Mouse (Mus musculus) intestine, embryonic 15.5 days (tissue): ENCODE data around the gene Cnn3. TPM values are rescaled to one million over a fixed set of nuclear protein-coding genes. Genes with fewer than 3 reads are reported as not detected.

Experiments
- ATAC-seq: fragments of 200-750 bp; cut with Nextera tagmentation; 2 replicates; pipeline ENCODE4 v1.8.0; 2017; ENCODE audit warnings: moderate TSS enrichment, moderate library complexity
- H3K27ac ChIP-seq: fragments of 300-500 bp; sonication (generic); 2 replicates; pipeline ENCODE4 v1.5.1; 2015; ENCODE audit warnings: mild to moderate bottlenecking, inconsistent platforms
- H3K27me3 ChIP-seq: fragments of 300-500 bp; sonication (generic); replicated peaks from 2 replicates; pipeline ENCODE4 v1.6.1; 2015; ENCODE audit warnings: inconsistent platforms
- H3K36me3 ChIP-seq: fragments of 300-500 bp; sonication (generic); 2 replicates; pipeline ENCODE4 v1.6.1; 2015; ENCODE audit warnings: inconsistent platforms
- H3K4me1 ChIP-seq: fragments of 300-500 bp; sonication (generic); replicated peaks from 2 replicates; pipeline ENCODE4 v1.6.1; 2015; ENCODE audit warnings: inconsistent platforms
- H3K4me2 ChIP-seq: fragments of 300-500 bp; sonication (generic); replicated peaks from 2 replicates; pipeline ENCODE4 v1.6.1; 2015; ENCODE audit warnings: mild to moderate bottlenecking, inconsistent platforms
- H3K4me3 ChIP-seq: fragments of 300-500 bp; sonication (generic); replicated peaks from 2 replicates; pipeline ENCODE4 v1.5.1; 2015; ENCODE audit warnings: inconsistent platforms
- H3K9ac ChIP-seq: fragments of 300-500 bp; sonication (generic); 2 replicates; pipeline ENCODE4 v1.6.1; 2015; ENCODE audit warnings: inconsistent platforms
- H3K9me3 ChIP-seq: fragments of 300-500 bp; sonication (generic); 2 replicates; pipeline ENCODE4 v1.6.1; 2016; ENCODE audit warnings: inconsistent platforms
- WGBS: fragments of 180-500 bp; shearing (Covaris S2); methylation state at CpG from one replicate; pipeline ENCODE4 v1.1.7; 2015; 5-methylcytosine and 5-hydroxymethylcytosine counted together
- polyA plus RNA-seq: library from polyadenylated mRNA; unstranded; fragments of >200 nt; fragmentation: Nextera tagmentation; extraction: Ambion mirVana; gene quantifications from 2 replicates; pipeline ENCODE4 v1.2.1, GENCODE M21; 2015

The Cnn3 gene
- polyA plus RNA-seq, 1 experiment from 2014 or later, result 470 TPM

- peaks cover 43% of the 10 kb centered on the region for H3K4me1 ChIP-seq
- no peak overlapping the region for H3K27ac ChIP-seq
- no peaks in the 10 kb centered on the region for H3K27me3 ChIP-seq
- H3K4me3 ChIP-seq, result no peak overlapping the region
- no peak overlapping the region for H3K9ac ChIP-seq
- no peaks in the 10 kb centered on the region for H3K9me3 ChIP-seq
- H3K4me2 ChIP-seq, result no peak overlapping the region
- ATAC-seq, result no peak
- peaks cover 7% of the 10 kb centered on the region; the same call in 1 of the 2 replicates for H3K36me3 ChIP-seq
- 67% methylated on average over 11 of the region's 11 CpGs for WGBS
Measured at GRCm38 (mm10) chr3:121439623-121440161, 13.4 kb downstream of the Cnn3 start.

- Histone ChIP-seq H3K9ac (no peak overlapping the region), H3K4me1 (peaks cover 36% of the 10 kb centered on the region), H3K27ac (no peak overlapping the region), H3K36me3 (peaks cover 7% of the 10 kb centered on the region; the same call in 1 of the 2 replicates), H3K9me3 (no peaks in the 10 kb centered on the region), H3K4me2 (no peak overlapping the region), H3K27me3 (no peaks in the 10 kb centered on the region), H3K4me3 (no peak overlapping the region)
- WGBS, result 84% methylated on average over 12 of the region's 12 CpGs
- ATAC-seq, result no peak
Measured at GRCm38 (mm10) chr3:121441504-121441903, 15.2 kb downstream of the Cnn3 start.

GRCm38 (mm10) chr3:121442288-121442687 lies 16.0 kb downstream of the Cnn3 start:
- Histone ChIP-seq H3K27me3 (no peaks in the 10 kb centered on the region), H3K27ac (no peak overlapping the region), H3K9ac (no peak overlapping the region), H3K4me3 (no peak overlapping the region), H3K9me3 (no peaks in the 10 kb centered on the region), H3K4me1 (peaks cover 32% of the 10 kb centered on the region), H3K36me3 (peaks cover 7% of the 10 kb centered on the region; the same call in 1 of the 2 replicates), H3K4me2 (no peak overlapping the region)
- 77% methylated on average over 5 of the region's 5 CpGs for WGBS
- no peak for ATAC-seq

GRCm38 (mm10) chr3:121443861-121444271 lies 17.6 kb downstream of the Cnn3 start:
- Histone ChIP-seq H3K4me1 (peaks cover 34% of the 10 kb centered on the region), H3K27me3 (no peaks in the 10 kb centered on the region), H3K9ac (no peak overlapping the region), H3K4me3 (no peak overlapping the region), H3K9me3 (no peaks in the 10 kb centered on the region), H3K4me2 (no peak overlapping the region), H3K36me3 (0 out of 2 replicates have a peak, but pooled peaks cover 4% of the 10 kb centered on the region), H3K27ac (no peak overlapping the region)
- WGBS, result 74% methylated on average over 4 of the region's 4 CpGs
- no peak for ATAC-seq

- Histone ChIP-seq H3K27ac (no peak overlapping the region), H3K27me3 (no peaks in the 10 kb centered on the region), H3K4me1 (peaks cover 29% of the 10 kb centered on the region), H3K4me2 (no peak overlapping the region), H3K9ac (no peak overlapping the region), H3K4me3 (no peak overlapping the region), H3K36me3 (0 out of 2 replicates have a peak, but pooled peaks cover 4% of the 10 kb centered on the region), H3K9me3 (no peaks in the 10 kb centered on the region)
- ATAC-seq, result no peak
- 90% methylated on average over 6 of the region's 6 CpGs for WGBS
Measured at GRCm38 (mm10) chr3:121444414-121444813, 18.1 kb downstream of the Cnn3 start.

- Histone ChIP-seq H3K4me1 (peaks cover 18% of the 10 kb centered on the region), H3K27me3 (no peaks in the 10 kb centered on the region), H3K4me2 (no peak overlapping the region), H3K9me3 (no peaks in the 10 kb centered on the region), H3K36me3 (0 out of 2 replicates have a peak, but pooled peaks cover 7% of the 10 kb centered on the region), H3K27ac (no peak overlapping the region), H3K9ac (no peak overlapping the region), H3K4me3 (no peak overlapping the region)
- 51% methylated on average over 8 of the region's 8 CpGs for whole genome bisulfite sequencing
- 0 out of 2 replicates have a peak, but pooled peaks have one; percentile 24 for ATAC-seq
Measured at GRCm38 (mm10) chr3:121446454-121446853, 20.2 kb downstream of the Cnn3 start.

- 0 out of 2 replicates have a peak overlapping the region, but pooled peaks have one; percentile 7 for H3K4me2 ChIP-seq
- no peak for ATAC-seq
- WGBS, result 49% methylated on average over 11 of the region's 11 CpGs
- H3K4me3 ChIP-seq, result no peak overlapping the region
- peaks cover 15% of the 10 kb centered on the region for H3K4me1 ChIP-seq
- H3K9ac ChIP-seq, result no peak overlapping the region
- H3K9me3 ChIP-seq, result no peaks in the 10 kb centered on the region
- H3K36me3 ChIP-seq, result 0 out of 2 replicates have a peak, but pooled peaks cover 7% of the 10 kb centered on the region
- H3K27ac ChIP-seq, result no peak overlapping the region
- H3K27me3 ChIP-seq, result no peaks in the 10 kb centered on the region
Measured at GRCm38 (mm10) chr3:121448029-121448468, 21.8 kb downstream of the Cnn3 start.

- ATAC-seq, result no peak
- H3K27ac ChIP-seq, result no peak overlapping the region
Measured at GRCm38 (mm10) chr3:121448606-121449005, 22.3 kb downstream of the Cnn3 start.

GRCm38 (mm10) chr3:121449527-121449926 lies 23.2 kb downstream of the Cnn3 start:
- H3K4me1 ChIP-seq, result peaks cover 12% of the 10 kb centered on the region
- H3K9ac ChIP-seq, result no peak overlapping the region
- no peak overlapping the region for H3K4me2 ChIP-seq
- H3K27ac ChIP-seq, result no peak overlapping the region
- H3K36me3 ChIP-seq, result 0 out of 2 replicates have a peak, but pooled peaks cover 7% of the 10 kb centered on the region
- 71% methylated on average over 8 of the region's 8 CpGs for WGBS
- H3K9me3 ChIP-seq, result no peaks in the 10 kb centered on the region
- H3K4me3 ChIP-seq, result no peak overlapping the region
- peak; percentile 69 for ATAC-seq
- H3K27me3 ChIP-seq, result no peaks in the 10 kb centered on the region

More at GRCm38 (mm10) chr3:121448606-121449005, 22.3 kb downstream of the Cnn3 start:
- Histone ChIP-seq H3K27me3 (no peaks in the 10 kb centered on the region), H3K4me3 (no peak overlapping the region), H3K36me3 (0 out of 2 replicates have a peak, but pooled peaks cover 7% of the 10 kb centered on the region), H3K4me2 (no peak overlapping the region), H3K9me3 (no peaks in the 10 kb centered on the region), H3K9ac (no peak overlapping the region), H3K4me1 (peaks cover 15% of the 10 kb centered on the region)
- 77% methylated on average over 8 of the region's 8 CpGs for WGBS

- no peak overlapping the region for H3K9ac ChIP-seq
- H3K27ac ChIP-seq, result no peak overlapping the region
- no peaks in the 10 kb centered on the region for H3K27me3 ChIP-seq
- WGBS, result 73% methylated on average over 10 of the region's 10 CpGs
- H3K9me3 ChIP-seq, result no peaks in the 10 kb centered on the region
- H3K36me3 ChIP-seq, result peaks cover 17% of the 10 kb centered on the region
- no peak overlapping the region for H3K4me3 ChIP-seq
- H3K4me2 ChIP-seq, result no peak overlapping the region
- H3K4me1 ChIP-seq, result peaks cover 10% of the 10 kb centered on the region
- ATAC-seq, result no peak
Measured at GRCm38 (mm10) chr3:121451404-121451803, 25.1 kb downstream of the Cnn3 start.

GRCm38 (mm10) chr3:121458545-121459492 lies 32.5 kb downstream of the Cnn3 start:
- no peak overlapping the region for H3K4me2 ChIP-seq
- no peak overlapping the region for H3K9ac ChIP-seq
- WGBS, result 58% methylated on average over 14 of the region's 14 CpGs
- H3K27me3 ChIP-seq, result no peaks in the 10 kb centered on the region
- ATAC-seq, result 0 out of 2 replicates have a peak, but pooled peaks have one; percentile 16
- H3K4me3 ChIP-seq, result no peak overlapping the region
- no peaks in the 10 kb centered on the region for H3K9me3 ChIP-seq
- no peaks in the 10 kb centered on the region for H3K4me1 ChIP-seq
- H3K27ac ChIP-seq, result no peak overlapping the region
- peaks cover 16% of the 10 kb centered on the region for H3K36me3 ChIP-seq

- ATAC-seq, result peak; percentile 45; the same call in 1 of the 2 replicates
- H3K36me3 ChIP-seq, result peaks cover 13% of the 10 kb centered on the region
- WGBS, result 72% methylated on average over 16 of the region's 16 CpGs
- H3K27ac ChIP-seq, result no peak overlapping the region
- no peaks in the 10 kb centered on the region for H3K4me1 ChIP-seq
- no peaks in the 10 kb centered on the region for H3K27me3 ChIP-seq
- no peak overlapping the region for H3K9ac ChIP-seq
- H3K9me3 ChIP-seq, result no peaks in the 10 kb centered on the region
- H3K4me3 ChIP-seq, result no peak overlapping the region
- H3K4me2 ChIP-seq, result no peak overlapping the region
Measured at GRCm38 (mm10) chr3:121460473-121461193, 34.3 kb downstream of the Cnn3 start.
